Mouse (Mus musculus): ENCODE data around the gene Sufu. TPM values are rescaled to one million over a fixed set of nuclear protein-coding genes. Genes with fewer than 3 reads are reported as not detected.
A peak's percentile ranks its signal among the peaks of the same experiment; 100 is the strongest.

Sufu gene
- total RNA-seq, 2 experiments from 2014 or later = 24.2 to 25.4 TPM

- DNase-seq = peak; percentile 48 to 56
Observed at GRCm38 (mm10) chr19:46392018-46392417, 4.7 kb upstream of the Sufu start.

- DNase-seq = no peak
Observed at GRCm38 (mm10) chr19:46394712-46395108, 2.0 kb upstream of the Sufu start.

- peak; percentile 97 to 98 for DNase-seq
Observed at GRCm38 (mm10) chr19:46395109-46396009, 1.3 kb upstream of the Sufu start, which contains the start of gene Actr1a. Actr1a (minus strand) TSS chr19:46395748.

GRCm38 (mm10) chr19:46396109-46396508, 587 bp upstream of the Sufu start:
- DNase-seq = no peak

GRCm38 (mm10) chr19:46397436-46398001, 823 bp downstream of the Sufu start:
- DNase-seq = peak in 1 of 2 experiments; percentile 26

- DNase-seq = no peak
Observed at GRCm38 (mm10) chr19:46398401-46398800, 1.7 kb downstream of the Sufu start.

- no peak for DNase-seq
Observed at GRCm38 (mm10) chr19:46399372-46399771, 2.7 kb downstream of the Sufu start.

GRCm38 (mm10) chr19:46399886-46400285, 3.2 kb downstream of the Sufu start:
- DNase-seq = no peak

GRCm38 (mm10) chr19:46400558-46400957, 3.9 kb downstream of the Sufu start:
- DNase-seq = no peak

- no peak for DNase-seq
Observed at GRCm38 (mm10) chr19:46404030-46404429, 7.3 kb downstream of the Sufu start.

GRCm38 (mm10) chr19:46406592-46407386, 10.1 kb downstream of the Sufu start:
- DNase-seq = no peak

- peak in 1 of 2 experiments; percentile 11 for DNase-seq
Observed at GRCm38 (mm10) chr19:46409506-46409905, 12.8 kb downstream of the Sufu start.

- no peak for DNase-seq
Observed at GRCm38 (mm10) chr19:46412056-46412805, 15.5 kb downstream of the Sufu start.

GRCm38 (mm10) chr19:46413969-46414368, 17.3 kb downstream of the Sufu start:
- DNase-seq = no peak

- no peak for DNase-seq
Observed at GRCm38 (mm10) chr19:46414486-46414885, 17.8 kb downstream of the Sufu start.

GRCm38 (mm10) chr19:46416276-46416675, 19.6 kb downstream of the Sufu start:
- no peak for DNase-seq

GRCm38 (mm10) chr19:46418051-46418450, 21.4 kb downstream of the Sufu start:
- DNase-seq = no peak

GRCm38 (mm10) chr19:46420410-46420809, 23.7 kb downstream of the Sufu start:
- no peak for DNase-seq

- no peak for DNase-seq
Observed at GRCm38 (mm10) chr19:46422384-46423338, 26.0 kb downstream of the Sufu start.

- no peak for DNase-seq
Observed at GRCm38 (mm10) chr19:46425266-46425665, 28.6 kb downstream of the Sufu start.

- DNase-seq = no peak
Observed at GRCm38 (mm10) chr19:46426488-46426887, 29.8 kb downstream of the Sufu start.

Measured in adrenal gland, postnatal 36 days (tissue).